Mouse (Mus musculus) midbrain, embryonic 14.5 days (tissue): ENCODE measurements around the gene Rala. TPM values are rescaled to one million over a fixed set of nuclear protein-coding genes. Genes with fewer than 3 reads are reported as not detected.
"Not testable (repeated sequence)": the region's sequence is repeated elsewhere in the genome, so short reads cannot be mapped to it uniquely, and the experiment has no call there.

Source experiments
- ATAC-seq: fragments of 200-750 bp; cut with Nextera tagmentation; 2 replicates; pipeline ENCODE4 v1.8.0; 2017; ENCODE audit warnings: moderate number of reproducible peaks, moderate library complexity; ENCODE audit not compliant: low FRiP score, low TSS enrichment
- DNase-seq: peaks from one replicate; pipeline ENCODE4 v3.0.0-alpha.2; 2015
- H3K27ac ChIP-seq: fragments of 300-500 bp; sonication (generic); replicated peaks from 2 replicates; pipeline ENCODE4 v1.5.1; 2014; ENCODE audit warnings: mild to moderate bottlenecking, low read depth, low read length, moderate library complexity
- H3K27me3 ChIP-seq: fragments of 300-500 bp; sonication (generic); 2 replicates; pipeline ENCODE4 v1.6.1; 2014; ENCODE audit warnings: low read length, control low read depth, mixed read lengths; ENCODE audit not compliant: control insufficient read depth, insufficient read depth
- H3K36me3 ChIP-seq: fragments of 300-500 bp; sonication (generic); 2 replicates; pipeline ENCODE4 v1.6.1; 2014; ENCODE audit warnings: low read length, control low read depth; ENCODE audit not compliant: control insufficient read depth, insufficient read depth
- H3K4me1 ChIP-seq: fragments of 300-500 bp; sonication (generic); 2 replicates; pipeline ENCODE4 v1.6.1; 2014; ENCODE audit warnings: mild to moderate bottlenecking, antibody characterized with exemption, low read length, control low read depth; ENCODE audit not compliant: control insufficient read depth, insufficient read depth
- H3K4me2 ChIP-seq: fragments of 300-500 bp; sonication (generic); 2 replicates; pipeline ENCODE4 v1.6.1; 2014; ENCODE audit warnings: mild to moderate bottlenecking, low read length, moderate library complexity
- H3K4me3 ChIP-seq: fragments of 300-500 bp; sonication (generic); replicated peaks from 2 replicates; pipeline ENCODE4 v1.5.1; 2014; ENCODE audit warnings: low read depth, low read length
- H3K9ac ChIP-seq: fragments of 300-500 bp; sonication (generic); replicated peaks from 2 replicates; pipeline ENCODE4 v1.6.1; 2014; ENCODE audit warnings: mild to moderate bottlenecking, low read length, moderate library complexity
- H3K9me3 ChIP-seq: fragments of 300-500 bp; sonication (generic); 2 replicates; pipeline ENCODE4 v1.6.1; 2016; ENCODE audit warnings: low read length, control low read depth, mixed read lengths; ENCODE audit not compliant: control insufficient read depth
- WGBS: fragments of 180-500 bp; shearing (Covaris S2); extraction: QIAGEN DNeasy Blood & Tissue Kit; methylation state at CpG from one replicate; pipeline ENCODE4 v1.1.7; 2014; 5-methylcytosine and 5-hydroxymethylcytosine counted together
- polyA plus RNA-seq: library from polyadenylated mRNA; unstranded; fragments of >200 nt; fragmentation: Nextera tagmentation; extraction: Ambion mirVana; gene quantifications from 2 replicates; pipeline ENCODE4 v1.2.1, GENCODE M21; 2014

The Rala gene
- polyA plus RNA-seq, 1 experiment from 2014 or later: 189 TPM

DNA sequence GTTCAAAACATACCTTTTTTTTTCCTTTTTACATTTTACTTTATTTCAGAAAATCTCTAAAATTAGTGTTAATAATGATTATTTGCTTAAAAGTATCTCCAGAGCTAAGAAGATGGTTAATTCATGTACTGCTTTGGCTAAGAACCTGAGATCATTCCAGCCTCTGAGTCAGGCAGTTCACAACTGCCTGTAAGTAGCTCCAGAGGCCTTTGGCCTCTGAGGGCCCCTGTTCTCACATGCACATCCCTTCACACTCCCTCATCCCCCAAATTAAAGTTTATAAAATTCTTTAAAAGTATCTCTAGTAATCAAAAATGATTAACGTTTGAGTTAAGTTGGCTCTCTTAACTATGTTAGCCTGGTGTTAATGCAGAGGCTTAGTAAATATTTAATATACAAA is 31.4 kb upstream of the Rala start:
- Histone ChIP-seq H3K36me3 (no peaks in the 10 kb centered on the region), H3K9me3 (peaks cover 3% of the 10 kb centered on the region; the same call in 1 of the 2 replicates), H3K27ac (no peak overlapping the region), H3K27me3 (no peaks in the 10 kb centered on the region), H3K4me3 (no peak overlapping the region), H3K4me1 (no peaks in the 10 kb centered on the region), H3K9ac (no peak overlapping the region), H3K4me2 (no peak overlapping the region)
- 91% methylated on average over 1 of the region's 1 CpGs for WGBS
- DNase-seq: no peak
- no peak for ATAC-seq

DNA sequence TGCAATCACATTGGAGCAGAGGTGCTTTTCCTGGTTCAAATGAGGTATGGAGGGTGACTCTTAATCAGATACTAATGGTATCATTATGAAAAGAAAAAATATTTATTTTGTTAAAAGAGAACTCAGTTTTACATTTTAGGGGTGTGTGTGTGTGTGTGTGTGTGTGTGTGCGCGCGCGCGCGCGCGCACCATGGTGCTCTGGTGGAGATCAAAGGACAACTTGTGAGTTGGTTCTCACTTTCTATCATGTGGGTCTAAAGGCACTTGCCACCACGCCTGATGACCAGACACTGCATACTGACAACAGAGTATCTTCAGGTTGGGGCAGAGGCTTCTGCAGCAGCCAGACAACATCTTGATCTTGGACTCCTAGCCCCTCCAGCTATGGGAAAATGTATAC is 30.7 kb upstream of the Rala start:
- WGBS: 95% methylated on average over 9 of the region's 9 CpGs
- H3K36me3 ChIP-seq: no peaks in the 10 kb centered on the region
- peaks cover 3% of the 10 kb centered on the region; the same call in 1 of the 2 replicates for H3K9me3 ChIP-seq
- no peaks in the 10 kb centered on the region for H3K27me3 ChIP-seq
- no peak overlapping the region for H3K4me2 ChIP-seq
- DNase-seq: no peak
- no peak overlapping the region for H3K4me3 ChIP-seq
- ATAC-seq: no peak
- H3K4me1 ChIP-seq: no peaks in the 10 kb centered on the region
- H3K27ac ChIP-seq: no peak overlapping the region
- no peak overlapping the region for H3K9ac ChIP-seq

DNA sequence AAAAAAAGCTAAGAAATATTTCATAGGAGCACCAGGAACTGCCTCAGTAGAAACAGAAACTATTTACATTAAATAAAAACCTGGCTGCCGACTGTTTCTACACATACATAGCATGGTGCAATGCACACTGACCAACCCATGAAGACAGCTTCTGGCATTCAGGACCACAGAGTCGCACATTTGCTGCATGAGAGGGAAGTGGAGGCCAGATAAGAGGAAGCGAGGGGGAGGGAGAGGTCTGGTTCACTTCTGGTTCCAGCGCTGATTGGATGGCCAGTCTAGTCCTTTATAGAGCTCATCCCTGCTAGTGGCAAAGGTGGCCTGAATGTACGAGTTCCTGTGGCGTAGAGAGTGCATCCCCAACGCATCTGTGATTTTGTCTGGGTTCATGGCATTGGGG is 16.6 kb upstream of the Rala start:
- no peak for ATAC-seq
- H3K4me2 ChIP-seq: no peak overlapping the region
- H3K9ac ChIP-seq: no peak overlapping the region
- no peaks in the 10 kb centered on the region for H3K36me3 ChIP-seq
- no peaks in the 10 kb centered on the region for H3K27me3 ChIP-seq
- H3K9me3 ChIP-seq: no peaks in the 10 kb centered on the region
- no peaks in the 10 kb centered on the region for H3K4me1 ChIP-seq
- WGBS: 87% methylated on average over 7 of the region's 7 CpGs
- H3K4me3 ChIP-seq: no peak overlapping the region
- DNase-seq: no peak
- H3K27ac ChIP-seq: no peak overlapping the region

DNA sequence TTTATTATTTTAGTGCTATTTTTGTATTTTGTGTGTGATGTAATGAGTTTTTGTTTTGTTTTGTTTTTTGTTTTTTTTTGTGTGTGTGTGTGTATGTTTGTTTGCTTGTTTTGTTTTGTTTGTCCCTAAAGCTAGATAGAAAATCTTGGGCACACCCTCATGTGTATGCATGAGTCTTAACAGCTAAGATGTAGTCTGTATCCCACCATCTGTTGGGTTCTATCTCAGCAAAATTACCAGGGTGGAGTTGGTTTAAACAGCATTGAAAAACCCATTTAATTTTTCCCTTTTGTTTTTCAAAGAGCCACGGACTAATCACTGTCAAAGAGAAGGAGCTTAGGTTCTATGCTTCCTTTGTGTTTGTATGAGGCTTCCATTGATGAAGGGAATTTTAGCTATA is 10.2 kb upstream of the Rala start:
- Histone ChIP-seq H3K4me1 (no peaks in the 10 kb centered on the region), H3K9ac (no peak overlapping the region), H3K4me2 (no peak overlapping the region), H3K9me3 (no peaks in the 10 kb centered on the region), H3K27ac (no peak overlapping the region), H3K27me3 (no peaks in the 10 kb centered on the region), H3K4me3 (no peak overlapping the region), H3K36me3 (no peaks in the 10 kb centered on the region)
- ATAC-seq: no peak
- DNase-seq: no peak
- 51% methylated on average over 1 of the region's 1 CpGs for WGBS

DNA sequence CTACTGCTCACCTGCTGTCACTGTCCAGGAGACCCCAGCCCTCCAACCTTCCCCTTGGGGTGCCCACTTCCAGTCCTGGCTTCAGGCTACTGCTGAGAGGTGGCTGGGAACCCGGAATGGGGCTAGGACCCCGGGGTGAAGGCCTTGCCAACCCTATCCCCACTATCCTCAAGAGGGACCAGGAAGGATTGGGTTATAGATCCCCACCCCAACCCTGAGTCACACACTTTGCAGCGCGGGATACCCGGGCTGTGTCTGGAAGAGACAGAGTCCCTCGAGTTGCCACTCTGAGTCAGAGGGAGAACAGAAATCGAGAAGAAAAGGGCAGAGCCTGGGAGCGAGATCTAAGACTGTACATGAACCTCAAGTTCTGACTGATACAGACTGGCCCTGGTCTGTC is 6.5 kb upstream of the Rala start:
- not testable (repeated sequence) for H3K9ac ChIP-seq, H3K9me3 ChIP-seq, H3K36me3 ChIP-seq, H3K4me1 ChIP-seq, ATAC-seq, H3K4me2 ChIP-seq, H3K27ac ChIP-seq, DNase-seq, H3K4me3 ChIP-seq, H3K27me3 ChIP-seq
- WGBS: 91% methylated on average over 8 of the region's 8 CpGs

DNA sequence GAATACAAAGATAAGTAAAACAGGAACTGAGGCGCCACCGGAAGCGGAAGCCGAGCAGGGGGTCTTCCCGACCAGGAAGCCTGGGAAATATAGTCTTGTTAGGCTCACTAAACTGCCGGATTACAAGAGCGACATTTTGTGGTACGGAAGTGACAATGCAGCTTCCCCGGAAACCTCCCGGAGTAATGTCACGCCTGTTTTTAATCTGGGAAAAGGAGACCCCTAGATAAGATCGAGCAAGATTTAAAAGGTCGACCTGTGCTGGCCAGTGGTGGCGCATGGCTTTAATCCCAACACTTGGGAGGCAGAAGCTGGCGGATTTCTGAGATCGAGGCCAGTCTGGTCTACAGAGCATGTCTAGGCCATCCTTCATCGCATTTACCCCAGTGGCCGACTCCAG is 5.5 kb upstream of the Rala start:
- WGBS: 79% methylated on average over 18 of the region's 18 CpGs
- ATAC-seq: no peak

DNA sequence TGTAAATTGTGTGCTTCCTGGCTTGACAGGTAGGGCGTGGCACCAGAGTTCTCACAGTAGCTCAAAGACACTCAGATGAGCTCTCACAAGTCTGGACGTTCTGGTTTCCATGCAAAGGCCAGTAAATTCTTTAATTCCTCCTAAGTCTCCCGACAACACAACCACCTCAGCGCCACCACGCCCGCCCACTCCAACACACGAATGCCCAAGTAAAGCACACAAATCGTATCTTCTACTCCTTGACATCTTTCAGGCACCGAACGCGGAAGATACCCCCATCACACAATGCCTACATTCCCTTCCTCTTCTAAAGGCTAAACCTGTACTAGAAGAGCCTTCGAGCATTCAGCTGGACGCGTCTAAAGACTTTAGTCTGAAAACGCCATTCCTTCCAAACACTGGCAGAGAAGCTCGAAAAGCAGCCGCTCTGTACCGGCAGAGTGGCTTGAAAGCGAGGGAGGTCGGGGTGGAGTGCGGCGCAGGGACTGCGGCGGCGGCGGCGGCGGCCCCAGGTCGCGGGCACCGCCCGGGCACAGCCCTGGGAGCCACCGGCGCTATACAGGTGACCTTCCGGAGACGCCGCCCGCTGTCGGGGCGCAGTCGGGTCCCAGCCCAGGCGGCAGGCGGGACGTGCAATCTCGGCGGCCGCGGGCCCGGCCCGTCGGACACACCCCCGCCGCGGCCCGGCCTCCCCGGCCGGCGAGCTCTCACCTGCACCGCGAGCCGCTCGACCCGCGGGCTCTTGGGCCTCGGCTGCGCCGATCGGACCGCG is 547 bp downstream of the Rala start:
- peak; percentile 64 for DNase-seq
- Histone ChIP-seq H3K4me2 (peak overlapping the region; percentile 76), H3K36me3 (no peaks in the 10 kb centered on the region), H3K9me3 (no peaks in the 10 kb centered on the region), H3K27me3 (no peaks in the 10 kb centered on the region), H3K4me1 (peaks cover 10% of the 10 kb centered on the region), H3K9ac (peak overlapping the region; percentile 89), H3K27ac (peak overlapping the region; percentile 97), H3K4me3 (peak overlapping the region; percentile 89)
- peak; percentile 82 for ATAC-seq
- under 1% methylated on average over 70 of the region's 70 CpGs for WGBS

More for the DNA sequence above, 5.5 kb upstream of the Rala start:
- H3K36me3 ChIP-seq: no peaks in the 10 kb centered on the region
- no peaks in the 10 kb centered on the region; the same call in 1 of the 2 replicates for H3K4me1 ChIP-seq
- no peak overlapping the region for H3K4me2 ChIP-seq
- H3K4me3 ChIP-seq: no peak overlapping the region
- no peaks in the 10 kb centered on the region for H3K9me3 ChIP-seq
- H3K27ac ChIP-seq: no peak overlapping the region
- H3K9ac ChIP-seq: no peak overlapping the region
- no peaks in the 10 kb centered on the region for H3K27me3 ChIP-seq
- no peak for DNase-seq

DNA sequence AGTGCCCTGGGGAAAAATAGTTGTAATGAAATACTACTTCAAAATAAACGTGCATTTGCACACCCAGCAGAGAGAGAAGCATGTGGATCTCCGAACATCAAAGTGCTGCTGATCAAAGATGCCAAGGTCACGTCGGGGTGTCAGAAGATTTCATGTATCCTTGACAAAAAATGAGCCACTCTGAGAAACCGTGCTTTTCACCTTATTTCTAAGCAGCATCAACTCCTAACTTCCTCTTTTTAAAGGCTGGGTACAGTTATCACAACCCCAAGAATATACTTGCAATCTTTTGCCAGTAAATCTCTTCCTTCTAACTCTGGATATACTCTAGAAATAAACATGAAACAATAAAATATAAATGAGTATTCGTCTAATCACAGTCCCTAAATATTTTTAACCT is 1.7 kb downstream of the Rala start:
- ATAC-seq (no peak), DNase-seq (no peak)
- 66% methylated on average over 6 of the region's 6 CpGs for WGBS
- H3K36me3 ChIP-seq: no peaks in the 10 kb centered on the region
- peak overlapping the region; percentile 89; the same call in 1 of the 2 replicates for H3K4me3 ChIP-seq
- no peak overlapping the region; the same call in 1 of the 2 replicates for H3K9ac ChIP-seq
- H3K4me1 ChIP-seq: peaks cover 10% of the 10 kb centered on the region
- no peak overlapping the region for H3K27ac ChIP-seq
- no peaks in the 10 kb centered on the region for H3K9me3 ChIP-seq
- H3K27me3 ChIP-seq: no peaks in the 10 kb centered on the region
- H3K4me2 ChIP-seq: peak overlapping the region; percentile 76

DNA sequence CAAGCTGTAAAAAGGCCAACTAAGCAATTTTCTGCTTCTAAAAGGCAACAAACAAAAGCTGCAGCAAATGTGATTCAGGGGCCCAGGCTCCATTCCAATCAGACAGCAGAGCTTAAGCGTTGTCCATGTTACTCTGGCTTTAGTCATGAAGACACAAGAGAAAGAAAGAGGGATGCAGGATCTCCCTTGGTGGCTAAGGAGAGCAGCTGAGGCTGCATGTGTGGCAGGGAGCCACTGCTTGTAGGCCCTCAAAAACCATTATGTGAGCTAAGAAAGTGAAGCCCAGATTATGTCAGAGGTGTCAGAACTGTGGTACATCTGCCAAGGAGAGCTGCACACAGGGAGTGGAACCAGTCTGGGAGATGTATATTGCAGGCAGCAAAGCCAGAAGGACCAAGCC is 36.7 kb downstream of the Rala start:
- 75% methylated on average over 1 of the region's 1 CpGs for WGBS
- Histone ChIP-seq H3K27me3 (no peaks in the 10 kb centered on the region), H3K4me1 (no peaks in the 10 kb centered on the region), H3K4me2 (no peak overlapping the region), H3K4me3 (no peak overlapping the region), H3K9me3 (no peaks in the 10 kb centered on the region), H3K9ac (no peak overlapping the region), H3K27ac (no peak overlapping the region), H3K36me3 (no peaks in the 10 kb centered on the region)
- DNase-seq (no peak), ATAC-seq (no peak)
